Mouse (Mus musculus) embryonic facial prominence, embryonic 12.5 days (tissue): ENCODE results near the gene Psmc4. TPM values are rescaled to one million over a fixed set of nuclear protein-coding genes. Genes with fewer than 3 reads are reported as not detected.
A peak's percentile ranks its signal among the peaks of the same experiment; 100 is the strongest.

Experiments used
- ATAC-seq: fragments of 200-750 bp; cut with Nextera tagmentation; 2 replicates; pipeline ENCODE4 v1.8.0; 2017; ENCODE audit not compliant: insufficient number of reproducible peaks, insufficient read depth, low FRiP score, low TSS enrichment
- H3K27ac ChIP-seq: fragments of 300-500 bp; sonication (generic); 2 replicates; pipeline ENCODE4 v1.5.1; 2016; ENCODE audit warnings: mild to moderate bottlenecking
- H3K27me3 ChIP-seq: fragments of 300-500 bp; sonication (generic); 2 replicates; pipeline ENCODE4 v1.6.1; 2016; ENCODE audit warnings: mild to moderate bottlenecking, moderate library complexity
- H3K36me3 ChIP-seq: fragments of 300-500 bp; sonication (generic); 2 replicates; pipeline ENCODE4 v1.6.1; 2016; ENCODE audit warnings: mild to moderate bottlenecking
- H3K4me1 ChIP-seq: fragments of 300-500 bp; sonication (generic); 2 replicates; pipeline ENCODE4 v1.6.1; 2016
- H3K4me2 ChIP-seq: fragments of 300-500 bp; sonication (generic); replicated peaks from 2 replicates; pipeline ENCODE4 v1.6.1; 2016; ENCODE audit warnings: mild to moderate bottlenecking, moderate library complexity
- H3K4me3 ChIP-seq: fragments of 300-500 bp; sonication (generic); 2 replicates; pipeline ENCODE4 v1.5.1; 2016; ENCODE audit warnings: mild to moderate bottlenecking
- H3K9ac ChIP-seq: fragments of 300-500 bp; sonication (generic); 2 replicates; pipeline ENCODE4 v1.6.1; 2016; ENCODE audit warnings: mild to moderate bottlenecking, moderate library complexity
- H3K9me3 ChIP-seq: fragments of 300-500 bp; sonication (generic); 2 replicates; pipeline ENCODE4 v1.6.1; 2016; ENCODE audit warnings: mild to moderate bottlenecking, moderate library complexity
- WGBS: fragments of 180-500 bp; shearing (Covaris S2); methylation state at CpG from one replicate; pipeline ENCODE4 v1.1.7; 2016; 5-methylcytosine and 5-hydroxymethylcytosine counted together
- polyA plus RNA-seq: library from polyadenylated mRNA; unstranded; fragments of >200 nt; fragmentation: Nextera tagmentation; extraction: Ambion mirVana; gene quantifications from 2 replicates; pipeline ENCODE4 v1.2.1, GENCODE M21; 2016

Gene Psmc4
- 347 and 354 TPM in 2 replicates for polyA plus RNA-seq

- Histone ChIP-seq H3K36me3 (peaks cover 40% of the 10 kb centered on the region), H3K4me2 (peak within 1 kb of the TSS; percentile 83), H3K9ac (peak within 1 kb of the TSS; percentile 86), H3K4me3 (peak within 1 kb of the TSS; percentile 70), H3K4me1 (peaks cover 6% of the 10 kb centered on the region), H3K27me3 (no peaks in the 10 kb centered on the region), H3K9me3 (no peaks in the 10 kb centered on the region), H3K27ac (no peak within 1 kb of the TSS)
- WGBS: under 1% methylated on average over 52 of the region's 52 CpGs
- peak; percentile 92 for ATAC-seq
These were observed at the start of gene Psmc4 for GRCm38 (mm10) chr7:28049476-28050409. Gene Psmc4 (minus strand): TSS chr7:28050101.

- Histone ChIP-seq H3K4me1 (no peaks in the 10 kb centered on the region), H3K4me2 (no peak overlapping the region), H3K27ac (no peak overlapping the region), H3K36me3 (no peaks in the 10 kb centered on the region), H3K4me3 (no peak overlapping the region), H3K9ac (no peak overlapping the region), H3K27me3 (no peaks in the 10 kb centered on the region), H3K9me3 (peaks cover 7% of the 10 kb centered on the region; the same call in 1 of the 2 replicates)
- no peak for ATAC-seq
- 93% methylated on average over 16 of the region's 16 CpGs for WGBS
These were observed 49.2 kb upstream of the Psmc4 start for GRCm38 (mm10) chr7:28099101-28099500.

GRCm38 (mm10) chr7:28093541-28093940, 43.6 kb upstream of the Psmc4 start:
- Histone ChIP-seq H3K4me1 (0 out of 2 replicates have a peak, but pooled peaks cover 4% of the 10 kb centered on the region), H3K36me3 (no peaks in the 10 kb centered on the region), H3K9me3 (no peaks in the 10 kb centered on the region), H3K9ac (0 out of 2 replicates have a peak overlapping the region, but pooled peaks have one; percentile 0), H3K4me2 (no peak overlapping the region), H3K27ac (no peak overlapping the region), H3K4me3 (no peak overlapping the region), H3K27me3 (no peaks in the 10 kb centered on the region)
- no peak for ATAC-seq
- 18% methylated on average over 11 of the region's 11 CpGs for WGBS

- H3K9me3 ChIP-seq: no peaks in the 10 kb centered on the region
- no peak for ATAC-seq
- 83% methylated on average over 16 of the region's 16 CpGs for WGBS
These were observed 36.3 kb upstream of the Psmc4 start for GRCm38 (mm10) chr7:28086236-28086635.

GRCm38 (mm10) chr7:28084215-28084614, 34.3 kb upstream of the Psmc4 start:
- H3K36me3 ChIP-seq: no peaks in the 10 kb centered on the region
- no peaks in the 10 kb centered on the region for H3K27me3 ChIP-seq
- H3K4me1 ChIP-seq: no peaks in the 10 kb centered on the region
- no peak overlapping the region for H3K4me3 ChIP-seq
- no peak overlapping the region for H3K4me2 ChIP-seq
- no peak overlapping the region for H3K9ac ChIP-seq
- no peaks in the 10 kb centered on the region for H3K9me3 ChIP-seq
- WGBS: 74% methylated on average over 7 of the region's 7 CpGs
- ATAC-seq: no peak
- H3K27ac ChIP-seq: no peak overlapping the region

More at GRCm38 (mm10) chr7:28086236-28086635, 36.3 kb upstream of the Psmc4 start:
- Histone ChIP-seq H3K36me3 (no peaks in the 10 kb centered on the region), H3K27me3 (no peaks in the 10 kb centered on the region), H3K9ac (no peak overlapping the region), H3K27ac (no peak overlapping the region), H3K4me1 (no peaks in the 10 kb centered on the region), H3K4me2 (no peak overlapping the region), H3K4me3 (no peak overlapping the region)

GRCm38 (mm10) chr7:28070531-28071298, 20.8 kb upstream of the Psmc4 start, which contains the start of gene Fcgbp:
Gene Fcgbp (plus strand): TSS chr7:28071236.
- no peaks in the 10 kb centered on the region for H3K9me3 ChIP-seq
- no peak within 1 kb of the TSS for H3K9ac ChIP-seq
- H3K4me2 ChIP-seq: no peak within 1 kb of the TSS
- no peaks in the 10 kb centered on the region for H3K36me3 ChIP-seq
- H3K4me1 ChIP-seq: peaks cover 4% of the 10 kb centered on the region; the same call in 1 of the 2 replicates
- H3K27ac ChIP-seq: no peak within 1 kb of the TSS
- H3K4me3 ChIP-seq: no peak within 1 kb of the TSS
- 86% methylated on average over 21 of the region's 21 CpGs for WGBS
- ATAC-seq: no peak
- 0 out of 2 replicates have a peak, but pooled peaks cover 2% of the 10 kb centered on the region for H3K27me3 ChIP-seq

- Histone ChIP-seq H3K4me3 (no peak overlapping the region), H3K27me3 (0 out of 2 replicates have a peak, but pooled peaks cover 2% of the 10 kb centered on the region), H3K9me3 (no peaks in the 10 kb centered on the region), H3K9ac (no peak overlapping the region), H3K4me1 (peaks cover 4% of the 10 kb centered on the region; the same call in 1 of the 2 replicates), H3K36me3 (no peaks in the 10 kb centered on the region), H3K4me2 (no peak overlapping the region), H3K27ac (no peak overlapping the region)
- whole genome bisulfite sequencing: 46% methylated on average over 3 of the region's 3 CpGs
- no peak for ATAC-seq
These were observed 19.8 kb upstream of the Psmc4 start for GRCm38 (mm10) chr7:28069546-28070172.

- no peak for ATAC-seq
- WGBS: 42% methylated on average over 3 of the region's 3 CpGs
These were observed 18.8 kb upstream of the Psmc4 start for GRCm38 (mm10) chr7:28068661-28069060.

GRCm38 (mm10) chr7:28059972-28060371, 10.1 kb upstream of the Psmc4 start:
- Histone ChIP-seq H3K4me3 (no peak overlapping the region), H3K9me3 (0 out of 2 replicates have a peak, but pooled peaks cover 3% of the 10 kb centered on the region), H3K4me1 (no peaks in the 10 kb centered on the region), H3K9ac (no peak overlapping the region), H3K27me3 (no peaks in the 10 kb centered on the region), H3K27ac (no peak overlapping the region), H3K4me2 (no peak overlapping the region), H3K36me3 (no peaks in the 10 kb centered on the region)
- ATAC-seq: no peak
- WGBS: 93% methylated on average over 1 of the region's 1 CpGs

More at GRCm38 (mm10) chr7:28068661-28069060, 18.8 kb upstream of the Psmc4 start:
- Histone ChIP-seq H3K4me2 (no peak overlapping the region), H3K9ac (no peak overlapping the region), H3K27me3 (0 out of 2 replicates have a peak, but pooled peaks cover 2% of the 10 kb centered on the region), H3K4me3 (no peak overlapping the region), H3K4me1 (peaks cover 4% of the 10 kb centered on the region; the same call in 1 of the 2 replicates), H3K27ac (no peak overlapping the region), H3K36me3 (no peaks in the 10 kb centered on the region), H3K9me3 (no peaks in the 10 kb centered on the region)

- Histone ChIP-seq H3K36me3 (peaks cover 4% of the 10 kb centered on the region), H3K27ac (peak overlapping the region; percentile 9; the same call in 1 of the 2 replicates), H3K4me1 (peaks cover 6% of the 10 kb centered on the region), H3K4me3 (no peak overlapping the region), H3K27me3 (no peaks in the 10 kb centered on the region), H3K9ac (no peak overlapping the region), H3K4me2 (no peak overlapping the region), H3K9me3 (no peaks in the 10 kb centered on the region)
- 73% methylated on average over 6 of the region's 6 CpGs for WGBS
- no peak for ATAC-seq
These were observed 3.4 kb upstream of the Psmc4 start for GRCm38 (mm10) chr7:28053046-28053930.
